Mouse (Mus musculus): ENCODE data around the gene Rab4a. TPM values are rescaled to one million over a fixed set of nuclear protein-coding genes. Genes with fewer than 3 reads are reported as not detected.

The Rab4a gene
- polyA plus RNA-seq (2015; fragmentation: Nextera tagmentation; extraction: Ambion mirVana): 107 and 111 TPM in 2 replicates

GRCm38 (mm10) chr8:123805718-123806373 is at the start of gene Rab4a:
Gene Rab4a, plus strand, starts transcription at chr8:123805985.

GRCm38 (mm10) chr8:123859648-123860259 is 54.0 kb downstream of the Rab4a start, which contains the start of gene Ccsap:
Gene Ccsap, minus strand, starts transcription at chr8:123860209.

Other genes starting within 250 kb of the Rab4a start
- gene Rhou, start 152.1 kb upstream of the Rab4a start, polyA plus RNA-seq (2015; fragmentation: Nextera tagmentation; extraction: Ambion mirVana): 10.8 and 13.0 TPM in 2 replicates
- gene Ccsap, start 54.2 kb downstream of the Rab4a start, polyA plus RNA-seq (2015; fragmentation: Nextera tagmentation; extraction: Ambion mirVana): 6.2 and 6.3 TPM in 2 replicates
- 41.3 and 41.8 TPM in 2 replicates for gene Acta1, start 88.8 kb downstream of the Rab4a start, polyA plus RNA-seq (2015; fragmentation: Nextera tagmentation; extraction: Ambion mirVana)
- gene Nup133, start 143.3 kb downstream of the Rab4a start, polyA plus RNA-seq (2015; fragmentation: Nextera tagmentation; extraction: Ambion mirVana): 15.2 and 15.4 TPM in 2 replicates
- gene Abcb10, start 177.1 kb downstream of the Rab4a start, polyA plus RNA-seq (2015; fragmentation: Nextera tagmentation; extraction: Ambion mirVana): 16.8 and 17.6 TPM in 2 replicates
- gene Taf5l, start 215.4 kb downstream of the Rab4a start, polyA plus RNA-seq (2015; fragmentation: Nextera tagmentation; extraction: Ambion mirVana): 15.6 and 16.2 TPM in 2 replicates
- gene Urb2, start 215.5 kb downstream of the Rab4a start, polyA plus RNA-seq (2015; fragmentation: Nextera tagmentation; extraction: Ambion mirVana): 1.5 and 2.1 TPM in 2 replicates